Mouse (Mus musculus): ENCODE measurements around the gene Actg1. TPM values are rescaled to one million over a fixed set of nuclear protein-coding genes. Genes with fewer than 3 reads are reported as not detected.
A peak's percentile ranks its signal among the peaks of the same experiment; 100 is the strongest.
"Not testable (repeated sequence)": the region's sequence is repeated elsewhere in the genome, so short reads cannot be mapped to it uniquely, and the experiment has no call there.

The Actg1 gene
- polyA plus RNA-seq, 1 experiment from 2014 or later: 2,860 TPM

GRCm38 (mm10) chr11:120349371-120349985, 1.1 kb upstream of the Actg1 start:
- H3K27me3 ChIP-seq (ENCODE audit: insufficient read depth, low read length): no peaks in the 10 kb centered on the region
- peaks cover 15% of the 10 kb centered on the region for H3K36me3 ChIP-seq (ENCODE audit: insufficient read depth, low read length)
- WGBS: under 1% methylated on average over 16 of the region's 16 CpGs
- H3K9ac ChIP-seq (replicated peaks; ENCODE audit: low read length): peak overlapping the region; percentile 100
- H3K27ac ChIP-seq (ENCODE audit: low read length): peak overlapping the region; percentile 100
- ATAC-seq (ENCODE audit: low FRiP score, low TSS enrichment): peak; percentile 1
- H3K9me3 ChIP-seq (ENCODE audit: low read length): no peaks in the 10 kb centered on the region
- H3K4me1 ChIP-seq (ENCODE audit: insufficient read depth, low read length): peaks cover 34% of the 10 kb centered on the region
- peak overlapping the region; percentile 57 for H3K4me2 ChIP-seq (replicated peaks; ENCODE audit: low read depth, low read length)
- H3K4me3 ChIP-seq (ENCODE audit: low read length): peak overlapping the region; percentile 99

- no peaks in the 10 kb centered on the region for H3K27me3 ChIP-seq (ENCODE audit: insufficient read depth, low read length)
- peaks cover 15% of the 10 kb centered on the region for H3K36me3 ChIP-seq (ENCODE audit: insufficient read depth, low read length)
- H3K27ac ChIP-seq (ENCODE audit: low read length): peak overlapping the region; percentile 100
- under 1% methylated on average over 51 of the region's 53 CpGs for WGBS
- H3K9ac ChIP-seq (replicated peaks; ENCODE audit: low read length): peak overlapping the region; percentile 100
- ATAC-seq (ENCODE audit: low FRiP score, low TSS enrichment): peak; percentile 11
- peak overlapping the region; percentile 99 for H3K4me3 ChIP-seq (ENCODE audit: low read length)
- H3K4me1 ChIP-seq (ENCODE audit: insufficient read depth, low read length): peaks cover 31% of the 10 kb centered on the region
- H3K4me2 ChIP-seq (replicated peaks; ENCODE audit: low read depth, low read length): peak overlapping the region; percentile 57
- no peaks in the 10 kb centered on the region for H3K9me3 ChIP-seq (ENCODE audit: low read length)
Measured at GRCm38 (mm10) chr11:120348684-120349370, 485 bp upstream of the Actg1 start.

DNA sequence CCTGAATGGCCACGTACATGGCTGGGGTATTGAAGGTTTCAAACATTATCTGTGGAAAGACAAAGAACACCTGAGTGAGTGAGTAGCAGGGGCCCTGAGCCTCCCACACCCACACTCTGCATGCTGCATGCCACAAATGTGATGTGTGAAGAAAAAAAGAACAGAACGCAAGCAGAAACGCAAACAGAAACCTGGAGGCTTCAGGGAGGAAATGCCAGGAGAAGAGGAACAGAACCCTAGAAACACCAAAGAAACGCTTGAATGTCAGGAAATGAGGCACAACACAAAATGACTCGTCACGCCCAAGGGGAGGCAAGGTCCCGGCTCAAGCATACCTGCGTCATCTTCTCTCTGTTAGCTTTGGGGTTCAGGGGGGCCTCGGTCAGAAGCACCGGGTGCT, 1.0 kb downstream of the Actg1 start:
- H3K4me3 ChIP-seq (ENCODE audit: low read length): peak overlapping the region; percentile 99
- H3K4me1 ChIP-seq (ENCODE audit: insufficient read depth, low read length): peaks cover 19% of the 10 kb centered on the region
- H3K4me2 ChIP-seq (replicated peaks; ENCODE audit: low read depth, low read length): peak overlapping the region; percentile 57
- ATAC-seq (ENCODE audit: low FRiP score, low TSS enrichment): no peak
- H3K36me3 ChIP-seq (ENCODE audit: insufficient read depth, low read length): peaks cover 15% of the 10 kb centered on the region
- WGBS: 3% methylated on average over 10 of the region's 10 CpGs
- no peaks in the 10 kb centered on the region for H3K9me3 ChIP-seq (ENCODE audit: low read length)
- no peaks in the 10 kb centered on the region for H3K27me3 ChIP-seq (ENCODE audit: insufficient read depth, low read length)
- H3K9ac ChIP-seq (replicated peaks; ENCODE audit: low read length): peak overlapping the region; percentile 100
- H3K27ac ChIP-seq (ENCODE audit: low read length): peak overlapping the region; percentile 99

GRCm38 (mm10) chr11:120346383-120347034, 1.8 kb downstream of the Actg1 start:
- peaks cover 17% of the 10 kb centered on the region for H3K4me1 ChIP-seq (ENCODE audit: insufficient read depth, low read length)
- peak overlapping the region; percentile 68 for H3K9ac ChIP-seq (replicated peaks; ENCODE audit: low read length)
- ATAC-seq (ENCODE audit: low FRiP score, low TSS enrichment); H3K27me3 ChIP-seq (ENCODE audit: insufficient read depth, low read length); H3K9me3 ChIP-seq (ENCODE audit: low read length); H3K27ac ChIP-seq (ENCODE audit: low read length): not testable (repeated sequence)
- H3K36me3 ChIP-seq (ENCODE audit: insufficient read depth, low read length): peaks cover 15% of the 10 kb centered on the region
- peak overlapping the region; percentile 59 for H3K4me3 ChIP-seq (ENCODE audit: low read length)
- H3K4me2 ChIP-seq (replicated peaks; ENCODE audit: low read depth, low read length): peak overlapping the region; percentile 68
- 27% methylated on average over 10 of the region's 13 CpGs for WGBS

DNA sequence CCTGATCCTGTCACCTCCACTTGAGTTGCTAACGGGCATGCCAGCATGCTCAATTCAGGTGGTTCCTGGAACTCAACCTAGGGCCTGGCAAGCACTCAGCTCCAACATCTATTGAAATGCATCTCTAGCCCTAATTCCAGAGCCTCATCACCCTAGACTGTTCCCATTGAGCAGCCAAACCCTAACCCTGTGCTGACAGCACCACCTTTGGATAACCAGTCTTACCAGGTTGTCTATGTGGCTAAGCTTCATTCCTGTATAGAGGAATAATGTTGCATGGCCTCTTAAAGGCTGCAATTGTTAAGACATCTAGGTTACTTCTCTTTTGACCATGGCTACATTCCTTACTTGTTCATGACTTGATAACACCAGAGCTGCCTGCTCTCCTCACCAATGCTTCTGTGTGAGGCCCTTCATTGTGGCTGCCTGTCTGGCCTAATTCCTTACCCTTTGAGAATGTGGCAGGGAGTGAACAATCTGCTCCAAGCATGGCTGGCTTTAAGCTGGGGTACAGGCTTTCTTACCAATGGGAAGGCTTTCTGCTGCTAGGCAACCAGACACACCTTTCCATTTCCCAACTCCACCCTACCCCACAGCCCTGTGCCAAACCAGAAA, 3.2 kb downstream of the Actg1 start:
- H3K36me3 ChIP-seq (ENCODE audit: insufficient read depth, low read length): peaks cover 15% of the 10 kb centered on the region
- 27% methylated on average over 1 of the region's 1 CpGs for WGBS
- peak overlapping the region; percentile 56; the same call in 1 of the 2 replicates for H3K9ac ChIP-seq (replicated peaks; ENCODE audit: low read length)
- peak overlapping the region; percentile 33 for H3K4me3 ChIP-seq (ENCODE audit: low read length)
- peaks cover 5% of the 10 kb centered on the region for H3K4me1 ChIP-seq (ENCODE audit: insufficient read depth, low read length)
- peak overlapping the region; percentile 50 for H3K4me2 ChIP-seq (replicated peaks; ENCODE audit: low read depth, low read length)
- peak overlapping the region; percentile 55; the same call in 1 of the 2 replicates for H3K27ac ChIP-seq (ENCODE audit: low read length)
- ATAC-seq (ENCODE audit: low FRiP score, low TSS enrichment): no peak
- no peaks in the 10 kb centered on the region for H3K27me3 ChIP-seq (ENCODE audit: insufficient read depth, low read length)
- no peaks in the 10 kb centered on the region for H3K9me3 ChIP-seq (ENCODE audit: low read length)

DNA sequence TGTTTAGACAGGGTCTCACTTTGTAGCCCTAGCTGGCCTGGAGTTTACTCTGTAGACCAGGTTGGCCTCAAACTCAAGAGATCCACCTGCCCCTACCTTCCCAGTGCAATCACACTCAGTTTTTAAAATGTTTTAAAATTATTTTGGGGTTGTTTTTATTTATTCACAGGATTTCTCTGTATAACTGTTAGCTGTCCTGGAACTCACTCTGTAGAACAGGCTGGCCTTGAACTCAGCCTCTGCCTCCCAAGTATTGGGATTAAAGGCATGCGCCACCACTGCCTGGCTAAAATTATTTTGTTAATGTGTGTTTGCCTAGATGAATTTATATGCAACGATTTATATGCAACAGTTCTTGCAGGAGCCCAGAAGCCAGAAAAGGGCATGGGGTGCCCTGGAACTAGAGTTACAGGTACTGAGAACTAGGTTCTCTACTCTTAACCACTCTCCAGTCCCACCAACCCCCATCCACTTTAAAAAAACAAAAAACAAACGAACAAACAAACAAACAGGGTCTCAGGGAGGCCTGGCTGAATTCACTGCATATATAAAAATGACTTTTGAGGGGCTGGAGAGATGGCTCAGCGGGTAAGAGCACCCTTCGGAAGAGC, 3.9 kb downstream of the Actg1 start:
- H3K27ac ChIP-seq (ENCODE audit: low read length): peak overlapping the region; percentile 35; the same call in 1 of the 2 replicates
- H3K36me3 ChIP-seq (ENCODE audit: insufficient read depth, low read length): peaks cover 15% of the 10 kb centered on the region
- no peaks in the 10 kb centered on the region for H3K9me3 ChIP-seq (ENCODE audit: low read length)
- 57% methylated on average over 5 of the region's 5 CpGs for WGBS
- H3K4me1 ChIP-seq (ENCODE audit: insufficient read depth, low read length): peaks cover 9% of the 10 kb centered on the region
- ATAC-seq (ENCODE audit: low FRiP score, low TSS enrichment): no peak
- H3K4me2 ChIP-seq (replicated peaks; ENCODE audit: low read depth, low read length): no peak overlapping the region
- H3K9ac ChIP-seq (replicated peaks; ENCODE audit: low read length): no peak overlapping the region
- no peaks in the 10 kb centered on the region for H3K27me3 ChIP-seq (ENCODE audit: insufficient read depth, low read length)
- no peak overlapping the region for H3K4me3 ChIP-seq (ENCODE audit: low read length)

GRCm38 (mm10) chr11:120343519-120344309, 4.6 kb downstream of the Actg1 start:
- Histone ChIP-seq H3K9me3 (ENCODE audit: low read length) (no peaks in the 10 kb centered on the region), H3K4me2 (replicated peaks; ENCODE audit: low read depth, low read length) (no peak overlapping the region), H3K27me3 (ENCODE audit: insufficient read depth, low read length) (no peaks in the 10 kb centered on the region), H3K4me1 (ENCODE audit: insufficient read depth, low read length) (peaks cover 9% of the 10 kb centered on the region), H3K4me3 (ENCODE audit: low read length) (no peak overlapping the region), H3K9ac (replicated peaks; ENCODE audit: low read length) (no peak overlapping the region), H3K36me3 (ENCODE audit: insufficient read depth, low read length) (peaks cover 15% of the 10 kb centered on the region), H3K27ac (ENCODE audit: low read length) (peak overlapping the region; percentile 35; the same call in 1 of the 2 replicates)
- ATAC-seq (ENCODE audit: low FRiP score, low TSS enrichment): no peak
- 64% methylated on average over 5 of the region's 5 CpGs for WGBS

DNA sequence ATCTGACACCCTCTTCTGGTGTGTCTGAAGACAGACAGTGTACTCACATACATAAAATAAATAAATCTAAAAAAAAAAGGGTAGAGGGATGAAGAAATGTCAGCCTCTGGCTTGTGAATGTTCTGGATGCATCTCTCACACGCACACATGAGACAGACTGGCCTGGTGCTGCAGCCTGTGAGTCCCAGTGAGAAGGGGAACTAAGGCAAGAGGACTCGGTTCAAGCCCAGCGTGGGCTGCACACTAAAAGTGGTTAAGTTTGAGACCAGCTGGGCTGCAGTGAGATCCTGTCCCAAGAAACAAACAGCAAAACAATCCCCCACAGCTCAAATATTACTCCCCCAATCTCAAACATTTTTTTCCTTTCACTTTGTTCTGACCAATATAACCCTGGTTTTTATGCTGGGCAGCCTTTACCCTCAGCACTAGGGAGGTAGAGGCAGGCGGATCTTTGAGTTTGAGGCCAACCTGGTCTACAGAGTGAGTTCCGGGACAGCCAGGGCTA, 5.6 kb downstream of the Actg1 start:
- 93% methylated on average over 5 of the region's 5 CpGs for WGBS
- no peak overlapping the region for H3K9ac ChIP-seq (replicated peaks; ENCODE audit: low read length)
- H3K4me3 ChIP-seq (ENCODE audit: low read length): no peak overlapping the region
- no peaks in the 10 kb centered on the region for H3K9me3 ChIP-seq (ENCODE audit: low read length)
- no peak overlapping the region for H3K27ac ChIP-seq (ENCODE audit: low read length)
- H3K4me1 ChIP-seq (ENCODE audit: insufficient read depth, low read length): peaks cover 9% of the 10 kb centered on the region
- no peak overlapping the region for H3K4me2 ChIP-seq (replicated peaks; ENCODE audit: low read depth, low read length)
- H3K27me3 ChIP-seq (ENCODE audit: insufficient read depth, low read length): no peaks in the 10 kb centered on the region
- peaks cover 15% of the 10 kb centered on the region for H3K36me3 ChIP-seq (ENCODE audit: insufficient read depth, low read length)
- no peak for ATAC-seq (ENCODE audit: low FRiP score, low TSS enrichment)

- Histone ChIP-seq H3K4me3 (ENCODE audit: low read length) (no peak overlapping the region), H3K4me2 (replicated peaks; ENCODE audit: low read depth, low read length) (no peak overlapping the region), H3K4me1 (ENCODE audit: insufficient read depth, low read length) (peaks cover 9% of the 10 kb centered on the region), H3K9ac (replicated peaks; ENCODE audit: low read length) (no peak overlapping the region), H3K27me3 (ENCODE audit: insufficient read depth, low read length) (no peaks in the 10 kb centered on the region), H3K36me3 (ENCODE audit: insufficient read depth, low read length) (peaks cover 11% of the 10 kb centered on the region), H3K27ac (ENCODE audit: low read length) (no peak overlapping the region), H3K9me3 (ENCODE audit: low read length) (no peaks in the 10 kb centered on the region)
- 96% methylated on average over 4 of the region's 4 CpGs for WGBS
- ATAC-seq (ENCODE audit: low FRiP score, low TSS enrichment): no peak
Measured at GRCm38 (mm10) chr11:120341661-120342060, 6.7 kb downstream of the Actg1 start.

All from kidney, embryonic 16.5 days (tissue).